Mouse (Mus musculus): ENCODE measurements around the gene Rubcnl. TPM values are rescaled to one million over a fixed set of nuclear protein-coding genes. Genes with fewer than 3 reads are reported as not detected.

Gene Rubcnl
- polyA plus RNA-seq (2012; ENCODE audit: low replicate concordance) = 0.47 and 0.48 TPM in 2 replicates

DNA sequence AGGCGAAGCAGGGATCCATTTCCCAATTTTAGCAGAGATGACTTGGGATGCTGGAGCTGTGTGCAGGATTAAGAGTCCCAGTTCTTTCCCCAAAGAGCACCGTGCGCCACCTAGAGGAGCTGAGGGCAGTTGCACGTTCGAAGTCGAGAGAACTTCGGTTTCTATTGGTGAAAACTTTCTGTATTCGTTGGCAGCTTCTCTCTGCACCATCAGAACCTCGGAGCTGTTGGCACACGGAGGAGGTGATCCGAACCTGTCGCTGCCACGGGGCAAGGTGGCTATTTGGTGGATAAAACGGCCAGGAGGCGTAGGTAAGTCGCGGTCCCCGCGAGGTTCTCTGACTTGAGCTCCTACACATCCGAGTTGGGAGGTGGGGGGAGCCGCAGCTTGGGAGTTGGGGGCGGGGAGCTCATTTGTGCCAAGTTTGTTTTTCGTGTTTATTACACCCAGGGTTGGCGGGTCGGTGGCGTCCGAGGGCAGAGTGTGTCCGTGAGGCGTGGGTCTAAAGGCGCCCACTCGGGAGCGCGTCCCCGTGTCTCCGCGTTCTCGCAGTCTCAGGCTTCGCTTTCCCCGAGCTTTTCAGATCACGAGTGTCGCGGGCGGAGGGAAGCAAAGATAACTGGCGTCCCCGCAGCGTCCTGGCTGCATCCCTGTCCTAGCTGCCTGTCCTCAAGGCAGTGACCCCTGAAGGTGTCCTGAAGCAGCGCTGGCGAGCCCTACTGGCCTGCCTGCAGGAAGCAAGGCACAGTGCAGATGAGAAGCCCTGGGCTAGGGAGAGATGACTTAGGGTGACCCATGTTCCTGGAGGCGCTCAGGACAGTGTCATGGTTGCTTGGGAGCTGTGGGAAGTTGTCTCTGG is at the start of gene Rubcnl:
Gene Rubcnl, plus strand, starts transcription at position 172 of the 859 bp plus-strand sequence.

Other genes with a start within 250 kb of the Rubcnl start
- gene Lrch1, start 68.2 kb upstream of the Rubcnl start, polyA plus RNA-seq (2012; ENCODE audit: low replicate concordance) = 8.0 and 26.8 TPM in 2 replicates
- gene Lrrc63, start 114.9 kb downstream of the Rubcnl start, polyA plus RNA-seq (2012; ENCODE audit: low replicate concordance) = not detected in 2 replicates
- gene Lcp1, start 115.1 kb downstream of the Rubcnl start, polyA plus RNA-seq (2012; ENCODE audit: low replicate concordance) = 5.7 and 15.0 TPM in 2 replicates
- not detected in 2 replicates for gene Cpb2, start 226.3 kb downstream of the Rubcnl start, polyA plus RNA-seq (2012; ENCODE audit: low replicate concordance)

All from leukemia stem cell, adult 10-12 weeks (primary cell).